Mouse (Mus musculus) MEL (cell line): ENCODE results near the gene Nosip. TPM values are rescaled to one million over a fixed set of nuclear protein-coding genes. Genes with fewer than 3 reads are reported as not detected.

Experiments
- DNase-seq: peaks from one replicate; pipeline ENCODE4 v3.0.0; 2011; ENCODE audit warnings: low read depth, low spot score
- H3K27ac ChIP-seq: 2 replicates; pipeline ENCODE4 v1.5.1; 2012; ENCODE audit warnings: low read depth, mild to moderate bottlenecking, control low read depth, low read length, moderate library complexity; ENCODE audit not compliant: control insufficient read depth
- H3K27me3 ChIP-seq, 2 experiments: fragments of 150-350 bp in 1 of 2; sonication (generic) in 1 of 2; 2 replicates each; pipeline ENCODE4 v1.6.1; 2012; ENCODE audit warnings: low read length in 2 of 2, mild to moderate bottlenecking in 2 of 2, improper control_type of control experiment in 1 of 2, moderate library complexity in 1 of 2; ENCODE audit not compliant: insufficient read depth in 2 of 2, control insufficient read depth in 1 of 2
- H3K36me3 ChIP-seq, 2 experiments: 2 replicates each; pipeline ENCODE4 v1.6.1; 2012 to 2014; ENCODE audit warnings: low read length in 2 of 2, improper control_type of control experiment in 1 of 2, inconsistent platforms in 1 of 2, mild to moderate bottlenecking in 1 of 2; ENCODE audit not compliant: insufficient read depth in 2 of 2, control insufficient read depth in 1 of 2
- H3K4me1 ChIP-seq, 2 experiments: fragments of 150-350 bp in 1 of 2; sonication (generic) in 1 of 2; 2 replicates each; pipeline ENCODE4 v1.6.1; 2012; ENCODE audit warnings: low read length in 2 of 2, improper control_type of control experiment in 1 of 2, mild to moderate bottlenecking in 1 of 2; ENCODE audit not compliant: insufficient read depth in 2 of 2, control insufficient read depth in 1 of 2
- H3K4me3 ChIP-seq, 2 experiments: fragments of 150-350 bp in 1 of 2; sonication (generic) in 1 of 2; 2 replicates each; pipeline ENCODE4 v1.5.1; 2012; ENCODE audit warnings: low read depth in 2 of 2, low read length in 2 of 2, mild to moderate bottlenecking in 2 of 2, moderate library complexity in 2 of 2, control low read depth in 1 of 2, improper control_type of control experiment in 1 of 2; ENCODE audit not compliant: control insufficient read depth in 1 of 2, insufficient read depth in 1 of 2
- H3K79me2 ChIP-seq: 2 replicates; pipeline ENCODE4 v1.6.1; 2012; ENCODE audit warnings: mild to moderate bottlenecking, low read length, moderate library complexity; ENCODE audit not compliant: control insufficient read depth, poor library complexity, insufficient read depth
- H3K9ac ChIP-seq: 2 replicates; pipeline ENCODE4 v1.6.1; 2012; ENCODE audit warnings: low read depth, mild to moderate bottlenecking, control low read depth, low read length, moderate library complexity; ENCODE audit not compliant: control insufficient read depth, poor library complexity, severe bottlenecking
- H3K9me3 ChIP-seq: fragments of 150-350 bp; sonication (generic); replicated peaks from 2 replicates; pipeline ENCODE4 v1.6.1; 2012; ENCODE audit warnings: mild to moderate bottlenecking, low read length, improper control_type of control experiment, moderate library complexity; ENCODE audit not compliant: insufficient read depth
- BHLHE40 ChIP-seq: IDR thresholded peaks from 2 replicates; pipeline ENCODE4 v1.6.1; 2012; ENCODE audit warnings: low read depth, mild to moderate bottlenecking, inconsistent platforms, low read length, improper control_type of control experiment, borderline replicate concordance
- CHD2 ChIP-seq: IDR thresholded peaks from 2 replicates; pipeline ENCODE4 v1.6.1; 2011; ENCODE audit warnings: low read length, improper control_type of control experiment
- CTCF ChIP-seq, 3 experiments: IDR thresholded peaks in 2 of 3; conservative IDR thresholded peaks in 1 of 3; 2 replicates each; pipeline ENCODE4 v1.5.1; 2011 to 2012; ENCODE audit warnings: low read length in 3 of 3, low read depth in 2 of 3, mild to moderate bottlenecking in 2 of 3, improper control_type of control experiment in 1 of 3, inconsistent platforms in 1 of 3, mixed read lengths in 1 of 3, moderate library complexity in 1 of 3; ENCODE audit not compliant: control insufficient read depth in 1 of 3, insufficient read depth in 1 of 3, poor library complexity in 1 of 3, severe bottlenecking in 1 of 3
- E2F4 ChIP-seq: IDR thresholded peaks from 2 replicates; pipeline ENCODE4 v1.6.1; 2011; ENCODE audit warnings: low read depth, low read length, improper control_type of control experiment, borderline replicate concordance
- ELF1 ChIP-seq: IDR thresholded peaks from 2 replicates; pipeline ENCODE4 v1.6.1; 2014; ENCODE audit warnings: low read depth, mild to moderate bottlenecking, inconsistent platforms, low read length, improper control_type of control experiment, moderate library complexity
- EP300 ChIP-seq, 2 experiments: IDR thresholded peaks; 2 replicates each; pipeline ENCODE4 v1.6.1; 2011; ENCODE audit warnings: improper control_type of control experiment in 2 of 2, low read length in 2 of 2, low read depth in 1 of 2, mild to moderate bottlenecking in 1 of 2
- ETS1 ChIP-seq: IDR thresholded peaks from 2 replicates; pipeline ENCODE4 v1.6.1; 2012; ENCODE audit warnings: low read depth, mild to moderate bottlenecking, inconsistent platforms, low read length, improper control_type of control experiment, moderate library complexity
- HCFC1 ChIP-seq: IDR thresholded peaks from 2 replicates; pipeline ENCODE4 v1.6.1; 2012; ENCODE audit warnings: low read depth, mild to moderate bottlenecking, inconsistent platforms, low read length, improper control_type of control experiment, moderate library complexity
- MAFK ChIP-seq: IDR thresholded peaks from 2 replicates; pipeline ENCODE4 v1.6.1; 2011; ENCODE audit warnings: low read depth, mild to moderate bottlenecking, low read length, improper control_type of control experiment, borderline replicate concordance
- MAZ ChIP-seq: IDR thresholded peaks from 2 replicates; pipeline ENCODE4 v1.6.1; 2012; ENCODE audit warnings: low read depth, mild to moderate bottlenecking, inconsistent platforms, low read length, improper control_type of control experiment
- MYB ChIP-seq: IDR thresholded peaks from 2 replicates; pipeline ENCODE4 v1.6.1; 2011; ENCODE audit warnings: mild to moderate bottlenecking, low read depth, low read length, improper control_type of control experiment
- NRF1 ChIP-seq: IDR thresholded peaks from 2 replicates; pipeline ENCODE4 v1.6.1; 2014; ENCODE audit warnings: low read depth, mild to moderate bottlenecking, inconsistent platforms, low read length, improper control_type of control experiment, moderate library complexity; ENCODE audit not compliant: poor library complexity, insufficient read depth, severe bottlenecking
- POLR2A ChIP-seq, 2 experiments: IDR thresholded peaks; 2 replicates each; pipeline ENCODE4 v1.6.1; 2011 to 2012; ENCODE audit warnings: low read length in 2 of 2, mild to moderate bottlenecking in 2 of 2, control low read depth in 1 of 2, improper control_type of control experiment in 1 of 2, low read depth in 1 of 2, moderate library complexity in 1 of 2; ENCODE audit not compliant: control insufficient read depth in 1 of 2, insufficient read depth in 1 of 2, poor library complexity in 1 of 2
- POLR2AphosphoS2 ChIP-seq: IDR thresholded peaks from 2 replicates; pipeline ENCODE4 v1.6.1; 2011; ENCODE audit warnings: low read length, improper control_type of control experiment
- POLR2AphosphoS5 ChIP-seq: IDR thresholded peaks from 2 replicates; pipeline ENCODE4 v1.6.1; 2012; ENCODE audit warnings: low read depth, borderline replicate concordance, mild to moderate bottlenecking, inconsistent platforms, low read length, moderate library complexity, mixed read lengths
- RAD21 ChIP-seq: IDR thresholded peaks from 2 replicates; pipeline ENCODE4 v1.6.1; 2011; ENCODE audit warnings: mild to moderate bottlenecking, low read depth, low read length, improper control_type of control experiment
- RCOR1 ChIP-seq: IDR thresholded peaks from 2 replicates; pipeline ENCODE4 v1.6.1; 2012; ENCODE audit warnings: low read depth, mild to moderate bottlenecking, inconsistent platforms, low read length, improper control_type of control experiment
- SIN3A ChIP-seq: IDR thresholded peaks from 2 replicates; pipeline ENCODE4 v1.6.1; 2012; ENCODE audit warnings: low read length, improper control_type of control experiment, inconsistent platforms
- TAL1 ChIP-seq: IDR thresholded peaks from 2 replicates; pipeline ENCODE4 v1.6.1; 2012; ENCODE audit warnings: mild to moderate bottlenecking, inconsistent platforms, low read length, moderate library complexity, mixed read lengths
- TCF12 ChIP-seq: IDR thresholded peaks from 2 replicates; pipeline ENCODE4 v1.6.1; 2014; ENCODE audit warnings: low read depth, mild to moderate bottlenecking, inconsistent platforms, low read length, improper control_type of control experiment, moderate library complexity
- UBTF ChIP-seq: IDR thresholded peaks from 2 replicates; pipeline ENCODE4 v1.6.1; 2012; ENCODE audit warnings: low read depth, mild to moderate bottlenecking, inconsistent platforms, low read length, improper control_type of control experiment, moderate library complexity, borderline replicate concordance; ENCODE audit not compliant: insufficient read depth
- USF2 ChIP-seq, 2 experiments: IDR thresholded peaks; 2 replicates each; pipeline ENCODE4 v1.6.1; 2011 to 2012; ENCODE audit warnings: improper control_type of control experiment in 2 of 2, low read length in 2 of 2, borderline replicate concordance in 1 of 2, inconsistent platforms in 1 of 2, low read depth in 1 of 2, mild to moderate bottlenecking in 1 of 2; ENCODE audit not compliant: insufficient read depth in 1 of 2
- ZC3H11A ChIP-seq: IDR thresholded peaks from 2 replicates; pipeline ENCODE4 v1.6.1; 2012; ENCODE audit warnings: low read depth, mild to moderate bottlenecking, inconsistent platforms, low read length, improper control_type of control experiment
- ZKSCAN1 ChIP-seq: IDR thresholded peaks from 2 replicates; pipeline ENCODE4 v1.6.1; 2012; ENCODE audit warnings: low read depth, mild to moderate bottlenecking, inconsistent platforms, low read length, improper control_type of control experiment, moderate library complexity
- polyA plus RNA-seq, 2 experiments: library from polyadenylated mRNA; stranded (reverse) in 1 of 2; unstranded in 1 of 2; fragments of >175 nt in 1 of 2; fragments of >200 nt in 1 of 2; gene quantifications; 2 replicates each; pipeline versions ENCODE4 v1.2.1 to v1.2.4; 2012; ENCODE audit warnings: low replicate concordance in 2 of 2, low read depth in 1 of 2; ENCODE audit not compliant: insufficient read length in 2 of 2, insufficient read depth in 1 of 2, missing spikeins in 1 of 2
- total RNA-seq: library from RNA; depleted of rRNA; stranded (reverse); fragments of 300-350 nt; gene quantifications from 2 replicates; pipeline ENCODE4 v1.2.3, GENCODE M21; 2012

Nosip gene
- total and polyA plus RNA-seq, 3 experiments, result 50.7 to 78.9 TPM; not detected in 1

GRCm38 (mm10) chr7:45092048-45092447 is 29.8 kb downstream of the Nosip start, which contains the start of gene Rcn3 (continued):
- TF ChIP-seq MYB, result no peak
- peak in 1 of 2 experiments; percentile 37; a peak in 1 of 4 replicates for TF ChIP-seq POLR2A (IDR thresholded peaks at IDR 0.05; ENCODE audit: control insufficient read depth in 1 of 2, insufficient read depth in 1 of 2, low read depth in 1 of 2, low read length in 2 of 2, poor library complexity in 1 of 2)
- TF ChIP-seq EP300 (IDR thresholded peaks at IDR 0.05; ENCODE audit: low read depth in 1 of 2, low read length in 2 of 2), result no peak
- no peak for TF ChIP-seq POLR2AphosphoS2
- TF ChIP-seq TCF12, result peak; percentile 16; the same call in 1 of the 2 replicates
- TF ChIP-seq BHLHE40, result no peak
- TF ChIP-seq ETS1, result no peak
- TF ChIP-seq MAFK, result no peak
- no peak for TF ChIP-seq RCOR1
- no peak for TF ChIP-seq CHD2
- peak; percentile 97 for TF ChIP-seq HCFC1
- no peak for TF ChIP-seq ZC3H11A
- TF ChIP-seq, all 39 proteins: peak for 11

- H3K4me3 ChIP-seq, result peak overlapping the region; percentile 19 to 35; a peak in 3 of 4 replicates
- DNase-seq, result no peak
- peak overlapping the region; percentile 49 for H3K9ac ChIP-seq
- H3K79me2 ChIP-seq, result no peaks in the 10 kb centered on the region; the same call in 1 of the 2 replicates
- peaks cover 0 to 12% of the 10 kb centered on the region in 2 experiments; a peak in 2 of 4 replicates for H3K36me3 ChIP-seq
- TF ChIP-seq CTCF (IDR thresholded peaks at IDR 0.05 in 2 of 3, conservative IDR thresholded peaks at IDR 0.05 in 1 of 3; ENCODE audit: control insufficient read depth in 1 of 3, insufficient read depth in 1 of 3, low read depth in 2 of 3, low read length in 3 of 3, poor library complexity in 1 of 3, severe bottlenecking in 1 of 3) (no peak), E2F4 (no peak), TAL1 (no peak), HCFC1 (no peak), POLR2AphosphoS5 (no peak), UBTF (no peak), RAD21 (no peak), MAZ (no peak), USF2 (IDR thresholded peaks at IDR 0.05; ENCODE audit: borderline replicate concordance in 1 of 2, insufficient read depth in 1 of 2, low read depth in 1 of 2, low read length in 2 of 2) (no peak), ELF1 (no peak), ZKSCAN1 (no peak), NRF1 (no peak), SIN3A (no peak)
- no peaks in the 10 kb centered on the region for H3K9me3 ChIP-seq
- H3K4me1 ChIP-seq, result peaks cover 3 to 16% of the 10 kb centered on the region in 2 experiments
- no peaks in the 10 kb centered on the region for H3K27me3 ChIP-seq
- no peak overlapping the region for H3K27ac ChIP-seq
Observed at GRCm38 (mm10) chr7:45092828-45093515, 30.7 kb downstream of the Nosip start.
